Mouse (Mus musculus): ENCODE measurements at regions not wholly inside any gene's neighbourhood (a gene's known extent, or its start where the extent isn't known, plus 50 kb on each side); places are given as distances from the start of the nearest gene placed in this dataset.

GRCm38 (mm10) chr12:51026046-51026445, 321.8 kb upstream of the G2e3 start:
- TF ChIP-seq POLR2A (IDR thresholded peaks at IDR 0.05; ENCODE audit: insufficient read length, low read depth) (no peak), TCF12 (IDR thresholded peaks at IDR 0.05; ENCODE audit: insufficient read depth, poor library complexity, severe bottlenecking) (no peak), MAX (IDR thresholded peaks at IDR 0.05; ENCODE audit: low read depth) (no peak)

Data from myocyte (in vitro differentiated cells).